Mouse (Mus musculus): ENCODE results near the gene Gtpbp3.

Gtpbp3 gene

DNA sequence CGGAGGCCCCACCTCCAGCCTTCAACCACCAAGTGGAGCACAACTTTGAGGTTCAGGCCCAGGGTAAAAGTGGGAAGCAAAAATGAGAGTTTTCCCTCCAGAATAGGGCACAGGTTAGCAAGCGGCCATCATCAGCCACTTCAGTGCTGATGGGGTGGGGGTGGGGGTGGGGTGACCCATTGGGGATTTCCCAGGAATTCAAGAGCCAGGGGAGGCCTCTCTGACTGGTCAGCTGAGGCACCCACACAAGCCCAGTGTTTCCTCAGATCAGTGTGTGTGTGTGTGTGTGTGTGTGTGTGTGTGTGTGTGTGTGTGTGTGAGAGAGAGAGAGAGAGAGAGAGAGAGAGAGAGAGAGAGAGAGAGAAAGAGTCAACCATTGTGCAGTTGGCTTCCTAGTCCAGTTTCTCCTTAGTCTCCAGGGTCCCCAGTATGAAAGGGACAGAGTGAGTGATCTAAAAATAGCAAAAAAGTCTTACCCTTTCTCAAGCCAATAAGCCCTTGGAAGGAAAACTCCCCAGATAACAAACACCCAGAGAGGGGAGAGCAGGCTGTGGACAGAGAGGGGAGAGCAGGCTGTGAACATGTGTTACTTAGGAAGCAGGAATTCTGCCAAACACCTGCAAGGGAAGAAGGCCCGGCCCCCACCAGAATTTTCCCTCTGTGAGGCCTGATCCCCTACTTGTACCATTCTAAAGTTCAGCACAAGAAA lies 39.4 kb downstream of the Gtpbp3 start:
- POLR2A ChIA-PET, result interaction anchor here in 3 of 4 experiments (0.5 to 3.2 kb wide), 13 partner anchors 16 to 1608 kb away, joined by 3 to 15 read pairs (median 4); partner anchors contain the start of genes Colgalt1 (in 1 of the 3), Mvb12a (in 1 of the 3) and Tmem221 (in 1 of the 3)
- CTCF ChIA-PET, result interaction anchor here in 1 of 4 experiments (1.0 to 1.2 kb wide), 2 partner anchors 8 to 15 kb away, joined by 3 read pairs; partner anchors contain the start of gene Mvb12a

DNA sequence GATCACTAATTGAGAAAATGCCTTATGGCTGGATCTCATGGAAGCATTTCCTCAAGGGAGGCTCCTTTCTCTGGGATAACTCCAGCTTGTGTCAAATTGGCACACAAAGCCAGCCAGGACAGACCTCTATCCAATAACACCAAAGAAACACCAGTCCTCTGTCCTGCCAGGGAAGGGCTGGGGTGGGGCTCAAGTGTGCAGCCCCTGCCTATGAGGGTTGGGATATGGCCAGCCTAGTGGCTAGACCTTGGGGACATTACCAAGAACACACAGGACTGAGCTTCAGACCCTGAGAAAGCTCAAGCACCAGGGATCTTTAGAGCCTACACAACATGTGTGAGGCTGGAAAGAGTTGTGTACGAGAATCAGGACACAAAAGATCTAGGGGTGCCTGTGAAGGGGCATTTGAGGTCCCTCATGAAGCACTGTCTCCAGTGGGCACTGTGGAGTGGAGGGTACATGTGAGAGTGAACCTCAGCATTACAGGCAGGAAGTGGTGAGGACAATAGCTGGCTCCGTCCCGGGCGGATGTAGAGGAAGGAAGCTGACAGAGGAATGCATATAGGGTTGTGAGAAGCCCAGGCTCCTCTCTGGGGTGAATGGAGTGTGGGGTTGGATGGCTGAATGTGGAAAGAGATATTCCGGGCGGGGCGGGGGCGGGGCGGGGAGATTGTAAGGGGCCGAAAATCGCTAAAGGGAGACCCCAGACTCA lies 40.6 kb downstream of the Gtpbp3 start:
- CTCF ChIA-PET, result interaction anchor here in 3 of 4 experiments (0.6 to 0.8 kb wide), 4 partner anchors 10 to 133 kb away, joined by 3 to 4 read pairs (median 3); no protein-coding TSS in a partner anchor

DNA sequence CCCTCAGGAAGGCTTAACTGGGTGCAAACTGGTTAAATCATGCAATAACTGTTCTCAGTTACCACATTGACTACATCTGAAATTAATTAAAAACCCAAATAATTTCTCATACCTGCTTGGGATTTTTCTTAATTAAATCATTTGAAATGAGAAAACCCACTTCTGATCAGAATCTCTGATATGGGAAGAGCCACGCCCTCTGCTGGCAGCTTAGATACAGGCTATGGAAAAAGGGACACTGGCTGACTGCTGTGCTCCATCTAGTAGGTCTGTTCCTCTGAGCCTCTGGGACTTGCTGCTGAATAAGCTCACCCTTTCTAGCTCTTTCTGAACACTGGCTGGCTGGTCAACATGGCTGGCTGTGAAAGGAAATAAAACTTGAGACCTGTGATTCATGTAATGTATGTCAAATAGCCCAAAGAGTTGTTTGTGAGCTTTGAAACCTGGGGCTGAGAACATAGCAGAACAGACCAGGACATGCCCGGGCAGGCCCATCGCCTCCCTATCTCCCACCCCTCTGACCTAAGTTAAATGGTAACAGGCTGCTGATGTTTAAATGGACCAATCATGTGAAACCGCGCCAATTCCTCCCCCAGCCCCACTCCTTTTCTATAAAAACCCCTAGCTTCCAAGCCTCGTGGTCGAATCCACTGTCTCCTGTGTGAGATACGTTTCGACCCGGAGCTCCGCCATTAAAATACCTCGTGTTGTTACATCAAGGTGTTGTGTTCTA lies 43.0 kb downstream of the Gtpbp3 start:
- ChIA-PET CTCF (interaction anchor here (0.6 to 2.5 kb wide), 24 partner anchors 8 to 738 kb away, joined by 3 to 16 read pairs (median 4); partner anchors contain the start of genes Slc27a1 (in 1 of the 4) and Tmem221 (in 1 of the 4)), POLR2A (interaction anchor here in 3 of 4 experiments (0.6 to 4.6 kb wide), 51 partner anchors 9 to 833 kb away, joined by 3 to 27 read pairs (median 3); partner anchors contain the start of genes Mvb12a (in 2 of the 3), Pgls (in 2 of the 3), Tmem221 (in 2 of the 3) and Arrdc2 (in 1 of the 3))

More for the DNA sequence above, 40.6 kb downstream of the Gtpbp3 start:
- POLR2A ChIA-PET, result interaction anchor here in 1 of 4 experiments (1.2 to 1.5 kb wide), 3 partner anchors 9 to 83 kb away, joined by 3 to 7 read pairs (median 4); partner anchors contain the start of gene Bst2

DNA sequence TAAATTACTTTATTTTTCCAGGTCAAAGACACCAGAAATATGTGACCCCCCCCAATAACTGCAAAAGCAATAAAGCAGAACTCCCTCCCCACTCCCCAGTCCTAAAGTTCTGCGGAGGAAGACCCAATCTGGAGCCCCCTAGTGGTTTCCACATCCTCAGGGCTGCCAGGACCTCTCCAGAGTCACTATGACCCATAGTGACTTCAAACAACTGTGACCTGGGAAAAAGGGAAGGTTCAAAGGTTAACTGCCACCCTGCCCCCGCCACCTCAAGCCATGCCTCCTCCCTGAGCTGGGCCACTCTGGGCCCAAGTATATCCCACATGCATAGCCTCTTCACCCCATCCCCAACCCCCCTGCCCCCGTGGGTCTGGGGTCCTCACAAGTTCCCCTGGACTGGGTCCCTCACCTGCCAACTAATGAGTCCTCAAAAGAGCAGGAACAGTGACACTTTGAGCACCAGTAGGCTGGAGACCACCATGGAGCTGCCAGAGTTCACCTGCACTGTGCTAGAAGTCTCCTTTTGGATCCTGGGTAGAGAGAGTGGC lies 46.4 kb downstream of the Gtpbp3 start:
- CTCF ChIA-PET, result interaction anchor here (0.6 to 1.1 kb wide), 7 partner anchors 12 to 995 kb away, joined by 3 to 9 read pairs (median 5); no protein-coding TSS in a partner anchor
- POLR2A ChIA-PET, result interaction anchor here in 2 of 4 experiments (0.6 to 4.6 kb wide), 9 partner anchors 8 to 108 kb away, joined by 3 to 27 read pairs (median 4); partner anchors contain the start of genes Ccdc194 (in 2 of the 2), Mvb12a (in 2 of the 2) and Tmem221 (in 1 of the 2)

DNA sequence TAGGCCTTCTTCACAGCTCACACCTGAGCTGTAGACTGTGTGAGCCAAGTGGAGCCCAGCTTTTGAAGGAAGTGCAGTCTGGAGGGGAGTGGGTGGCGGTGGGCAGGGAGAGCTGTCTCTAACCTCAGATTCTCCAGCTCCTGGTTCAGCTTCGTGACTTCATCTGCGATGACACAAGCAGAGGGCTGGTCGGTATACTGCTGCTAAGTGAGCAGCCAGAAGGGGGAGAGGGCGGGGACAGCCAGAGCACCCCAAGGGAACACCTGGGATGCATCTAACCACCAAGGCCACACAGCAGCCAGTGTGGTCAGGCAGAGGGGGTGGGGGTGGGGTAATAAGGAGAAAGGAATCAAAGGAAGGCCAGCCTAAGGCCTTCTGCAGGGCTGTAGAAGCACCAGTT lies 47.8 kb downstream of the Gtpbp3 start:
- POLR2A ChIA-PET, result interaction anchor here in 3 of 4 experiments (0.5 to 3.4 kb wide), 13 partner anchors 10 to 132 kb away, joined by 3 to 12 read pairs (median 4); partner anchors contain the start of genes Ccdc194 (in 2 of the 3), Colgalt1 (in 1 of the 3), Slc27a1 (in 1 of the 3) and Tmem221 (in 1 of the 3)
- CTCF ChIA-PET, result interaction anchor here (0.5 to 1.2 kb wide), 10 partner anchors 9 to 1534 kb away, joined by 3 to 5 read pairs (median 3); partner anchors contain the start of gene Zfp709 (in 1 of the 4)

DNA sequence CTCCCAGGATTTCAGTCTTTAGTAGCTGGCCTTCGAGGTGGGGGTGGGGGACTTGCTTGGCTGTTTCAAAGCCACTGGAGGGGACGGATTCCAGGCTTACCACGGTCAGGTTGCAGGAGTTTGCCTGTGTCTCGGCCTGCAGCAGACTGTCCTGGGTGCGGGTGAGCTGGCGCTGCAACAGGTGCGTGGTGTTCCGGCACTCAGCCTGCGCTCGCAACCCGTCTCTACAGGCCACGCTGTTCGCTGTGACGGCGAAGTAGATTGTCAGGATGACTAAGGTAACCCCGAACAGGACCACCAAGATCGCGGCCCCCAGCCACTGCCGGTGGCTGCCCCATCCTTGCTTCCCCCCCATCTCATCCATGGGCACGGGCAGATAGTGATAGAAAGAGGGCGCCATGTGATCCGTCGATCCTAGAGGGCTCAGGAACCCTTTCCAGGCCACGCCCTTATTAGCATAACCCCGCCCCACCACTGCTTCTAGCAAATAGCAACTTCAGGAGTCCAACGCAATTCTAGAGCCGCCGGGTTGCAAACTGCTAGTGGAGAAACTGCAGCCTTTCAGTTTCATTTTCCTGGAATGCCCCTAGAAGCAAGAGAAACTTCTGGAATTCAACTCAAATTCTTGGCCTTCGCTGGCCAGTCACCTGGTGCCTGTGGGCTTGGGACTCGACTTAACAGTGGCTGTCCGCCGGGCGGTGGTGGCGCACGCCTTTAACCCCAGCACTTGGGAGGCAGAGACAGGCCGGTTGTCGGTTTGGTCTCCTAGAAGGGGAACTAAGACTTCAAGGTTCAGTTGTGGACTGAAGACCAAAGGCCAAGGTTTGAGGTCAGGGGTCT lies 49.3 kb downstream of the Gtpbp3 start, which contains the start of gene Bst2:
Bst2 (minus strand) TSS at position 429 of the 840 bp plus-strand sequence.
- ChIA-PET POLR2A (interaction anchor here (0.5 to 3.4 kb wide), 15 partner anchors 9 to 251 kb away, joined by 3 to 12 read pairs (median 3); partner anchors contain the start of genes Colgalt1 (in 1 of the 4), Plvap (in 1 of the 4), Slc27a1 (in 1 of the 4) and Tmem221 (in 1 of the 4)), CTCF (interaction anchor here (0.6 to 1.3 kb wide), 11 partner anchors 14 to 962 kb away, joined by 3 to 9 read pairs (median 4); partner anchors contain the start of gene Fcho1 (in 1 of the 4))

DNA sequence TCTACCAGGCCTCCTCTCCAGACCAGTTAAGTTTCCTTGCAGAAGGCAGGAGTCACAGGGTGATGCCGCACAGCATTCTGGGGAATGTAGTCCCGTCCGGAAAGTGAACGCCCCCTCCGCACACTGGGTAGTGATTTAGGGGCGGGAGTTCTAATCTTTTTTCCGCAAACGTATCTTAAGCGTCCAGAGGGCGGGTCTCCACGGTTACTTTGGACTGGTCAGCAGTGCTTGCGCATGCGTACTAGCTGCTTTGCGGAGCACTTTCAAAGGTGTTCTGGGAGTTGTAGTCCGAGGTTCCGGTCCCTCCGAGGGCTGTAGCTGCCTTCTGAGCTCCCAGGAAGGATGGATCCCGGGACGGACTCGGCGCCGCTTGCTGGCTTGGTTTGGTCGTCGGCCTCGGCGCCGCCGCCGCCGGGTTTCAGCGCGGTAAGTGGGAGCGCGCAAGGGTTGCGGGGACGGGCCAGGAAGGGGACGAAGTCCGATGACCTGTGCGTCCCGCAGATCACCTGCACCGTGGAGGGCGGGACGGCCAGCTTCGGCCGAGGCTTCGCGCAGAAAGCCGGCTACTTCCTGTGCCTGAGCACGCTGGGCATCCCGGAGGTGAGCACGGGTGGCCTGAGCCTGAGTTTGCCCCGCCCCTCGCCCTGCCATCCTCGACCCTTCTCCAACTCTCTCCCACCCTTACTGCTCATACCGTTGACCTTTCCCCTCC lies 54.9 kb downstream of the Gtpbp3 start, which contains the start of gene Mvb12a:
Mvb12a (plus strand) TSS at position 291 of the 712 bp plus-strand sequence.
- POLR2A ChIA-PET, result interaction anchor here in 3 of 4 experiments (0.5 to 3.6 kb wide), 42 partner anchors 9 to 594 kb away, joined by 3 to 27 read pairs (median 4); partner anchors contain the start of genes Tmem221 (in 3 of the 3), Colgalt1 (in 2 of the 3), Pgls (in 2 of the 3) and Ccdc194 (in 1 of the 3)
- CTCF ChIA-PET, result interaction anchor here (0.5 to 1.6 kb wide), 19 partner anchors 11 to 875 kb away, joined by 3 to 8 read pairs (median 3); partner anchors contain the start of genes Colgalt1 (in 1 of the 4) and Slc27a1 (in 1 of the 4)

DNA sequence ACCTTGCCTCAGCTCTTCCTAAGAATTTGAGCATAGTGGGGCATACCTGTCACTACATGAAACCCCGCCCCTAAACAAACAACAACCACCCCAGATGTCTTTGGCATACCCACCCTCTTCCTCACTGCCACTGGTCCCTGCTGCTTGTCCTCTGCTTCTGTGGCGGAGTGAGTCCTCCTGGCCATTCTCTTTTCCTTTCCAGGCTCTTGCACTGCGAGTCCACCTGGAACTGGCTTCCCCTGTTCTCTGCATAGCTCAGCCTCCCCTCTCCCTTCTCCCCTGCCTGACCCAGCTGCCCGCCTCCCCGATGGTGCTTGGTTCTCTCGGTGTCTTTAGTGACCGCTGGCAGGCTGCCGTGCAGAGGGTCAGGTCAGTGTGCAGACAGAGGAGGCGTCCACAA lies 55.9 kb downstream of the Gtpbp3 start:
- ChIA-PET CTCF (interaction anchor here in 2 of 4 experiments (0.5 to 1.6 kb wide), 4 partner anchors 15 to 117 kb away, joined by 4 to 8 read pairs (median 5); partner anchors contain the start of gene Slc27a1 (in 1 of the 2)), POLR2A (interaction anchor here in 3 of 4 experiments (1.0 to 3.6 kb wide), 16 partner anchors 9 to 182 kb away, joined by 3 to 27 read pairs (median 6); partner anchors contain the start of genes Colgalt1 (in 2 of the 3), Ccdc194 (in 1 of the 3), Dda1 (in 1 of the 3) and Fcho1 (in 1 of the 3))

DNA sequence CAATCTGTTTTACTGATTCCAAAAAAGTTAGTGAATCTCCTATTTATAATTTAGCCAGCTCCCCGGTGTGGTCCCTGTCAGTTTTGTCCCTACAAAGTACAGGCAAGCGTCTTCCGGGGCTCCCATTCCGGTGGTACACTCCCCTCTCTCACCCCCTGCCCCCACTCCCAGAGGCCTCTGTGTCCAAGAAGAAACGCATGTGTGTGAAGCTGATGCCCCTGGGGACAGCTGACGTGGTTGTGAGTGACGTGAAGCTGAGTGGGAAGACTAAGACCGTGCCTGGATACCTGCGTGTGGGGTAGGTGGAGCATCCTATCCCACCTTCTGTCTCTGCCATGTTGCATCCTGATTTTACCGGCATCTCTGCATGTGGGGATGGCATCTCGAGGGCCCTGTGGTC lies 57.1 kb downstream of the Gtpbp3 start:
- ChIA-PET CTCF (no interaction called here), POLR2A (interaction anchor here in 1 of 4 experiments (0.6 to 1.2 kb wide), 2 partner anchors 13 to 81 kb away, joined by 3 read pairs; no protein-coding TSS in a partner anchor)

DNA sequence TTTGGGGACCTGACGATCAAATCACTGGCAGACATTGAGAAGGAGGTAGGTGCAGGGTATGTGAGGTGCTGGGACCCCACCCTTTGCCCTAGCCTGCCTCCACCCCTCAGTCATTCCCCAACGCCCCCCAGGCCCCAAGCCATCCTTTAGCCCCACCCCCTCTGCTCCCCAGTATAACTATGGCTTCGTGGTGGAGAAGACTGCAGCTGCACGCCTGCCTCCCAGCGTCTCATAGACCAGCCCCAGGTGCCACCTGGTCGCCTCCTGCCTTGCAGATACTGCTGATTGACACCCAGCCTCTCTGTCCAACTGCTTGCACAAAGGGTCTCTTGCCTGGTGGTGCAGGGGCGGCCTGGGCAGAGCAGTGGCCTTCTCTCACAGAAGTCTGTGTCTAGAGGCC lies 59.7 kb downstream of the Gtpbp3 start:
- ChIA-PET CTCF (interaction anchor here in 1 of 4 experiments (0.9 kb wide), 1 partner anchor 13 kb away, joined by 5 read pairs; no protein-coding TSS in a partner anchor), POLR2A (no interaction called here)

Data from embryonic stem cell, embryonic (primary cell).